8 mouse cellular contexts compared by ENCODE assay signal in genomic region chr9:42263709-42264111, GRCm38 (mm10). TPM values are rescaled to one million over a fixed set of nuclear protein-coding genes. Genes with fewer than 3 reads are reported as not detected.
A peak's percentile ranks its signal among the peaks of the same experiment; 100 is the strongest.
DNase-seq lines count a peak whose midpoint lies in the region; ATAC-seq and TF ChIP-seq lines count a peak whose summit lies in the region.

No protein-coding gene starts in this region.

- peak overlapping the region; percentile 79 for H3K4me3 ChIP-seq in kidney, embryonic 16.5 days (ENCODE audit: low read length)
- H3K4me3 ChIP-seq in G1E (ENCODE audit: low read depth, low read length) = peak overlapping the region; percentile 86
- H3K4me3 ChIP-seq in hindbrain, embryonic 12.5 days = peak overlapping the region; percentile 89
- H3K4me3 ChIP-seq in liver, embryonic 15.5 days (replicated peaks) = peak overlapping the region; percentile 68
- peak overlapping the region; percentile 88 for H3K4me3 ChIP-seq in small intestine, adult 2 months (ENCODE audit: low read depth, low read length)

- peaks cover 11% of the 10 kb centered on the region for H3K4me1 ChIP-seq in kidney, embryonic 16.5 days (ENCODE audit: insufficient read depth, low read length)
- peaks cover 32% of the 10 kb centered on the region for H3K4me1 ChIP-seq in G1E (ENCODE audit: insufficient read depth, low read depth, low read length)
- H3K4me1 ChIP-seq in hindbrain, embryonic 12.5 days = peaks cover 23% of the 10 kb centered on the region
- H3K4me1 ChIP-seq in liver, embryonic 15.5 days (replicated peaks) = peaks cover 34% of the 10 kb centered on the region
- H3K4me1 ChIP-seq in small intestine, adult 2 months (ENCODE audit: control insufficient read depth, insufficient read depth, insufficient read length, low read length) = peaks cover 10% of the 10 kb centered on the region; the same call in 1 of the 2 replicates

- peak overlapping the region; percentile 33; the same call in 1 of the 2 replicates for H3K27ac ChIP-seq in kidney, embryonic 16.5 days (ENCODE audit: low read length)
- H3K27ac ChIP-seq in hindbrain, embryonic 12.5 days = peak overlapping the region; percentile 91
- H3K27ac ChIP-seq in liver, embryonic 15.5 days (replicated peaks) = peak overlapping the region; percentile 66
- H3K27ac ChIP-seq in small intestine, adult 2 months (ENCODE audit: insufficient read depth, low read depth, low read length) = peak overlapping the region; percentile 57

- DNase-seq in kidney, adult 18-20 months = no peak
- peak; percentile 4 for DNase-seq in G1E (ENCODE audit: low spot score)
- DNase-seq in adrenal gland, postnatal 36 days = no peak

- no peaks in the 10 kb centered on the region for H3K9me3 ChIP-seq in kidney, embryonic 16.5 days (ENCODE audit: low read length)
- no peaks in the 10 kb centered on the region for H3K9me3 ChIP-seq in G1E (replicated peaks)
- H3K9me3 ChIP-seq in hindbrain, embryonic 12.5 days (replicated peaks) = no peaks in the 10 kb centered on the region
- H3K9me3 ChIP-seq in liver, embryonic 15.5 days (replicated peaks) = no peaks in the 10 kb centered on the region

- H3K27me3 ChIP-seq in kidney, embryonic 16.5 days (ENCODE audit: insufficient read depth, low read length) = no peaks in the 10 kb centered on the region
- H3K27me3 ChIP-seq in G1E (ENCODE audit: insufficient read depth, low read length) = no peaks in the 10 kb centered on the region
- H3K27me3 ChIP-seq in hindbrain, embryonic 12.5 days = no peaks in the 10 kb centered on the region
- H3K27me3 ChIP-seq in liver, embryonic 15.5 days = no peaks in the 10 kb centered on the region
- H3K27me3 ChIP-seq in small intestine, adult 2 months (ENCODE audit: control insufficient read depth, insufficient read depth, low read length) = no peaks in the 10 kb centered on the region

- peak overlapping the region; percentile 81 for H3K9ac ChIP-seq in kidney, embryonic 16.5 days (replicated peaks; ENCODE audit: low read length)
- H3K9ac ChIP-seq in hindbrain, embryonic 12.5 days = peak overlapping the region; percentile 92
- H3K9ac ChIP-seq in liver, embryonic 15.5 days = peak overlapping the region; percentile 67

- no peak for TF ChIP-seq POLR2A in small intestine, adult 2 months (IDR thresholded peaks at IDR 0.05; ENCODE audit: low read depth, low read length)

- H3K36me3 ChIP-seq in kidney, embryonic 16.5 days (ENCODE audit: insufficient read depth, low read length) = peaks cover 3% of the 10 kb centered on the region
- peaks cover 41% of the 10 kb centered on the region for H3K36me3 ChIP-seq in G1E (replicated peaks)
- peaks cover 13% of the 10 kb centered on the region for H3K36me3 ChIP-seq in hindbrain, embryonic 12.5 days
- H3K36me3 ChIP-seq in liver, embryonic 15.5 days (replicated peaks) = peaks cover 10% of the 10 kb centered on the region; the same call in 1 of the 2 replicates
- peaks cover 9% of the 10 kb centered on the region for H3K36me3 ChIP-seq in small intestine, adult 2 months (ENCODE audit: control insufficient read depth, insufficient read depth, low read length)

- WGBS in kidney, embryonic 16.5 days = under 1% methylated on average over 18 of the region's 18 CpGs
- WGBS in hindbrain, embryonic 12.5 days = 0% methylated on average over 18 of the region's 18 CpGs
- under 1% methylated on average over 18 of the region's 18 CpGs for WGBS in liver, embryonic 15.5 days (ENCODE audit: insufficient replicate concordance)
- under 1% methylated on average over 18 of the region's 18 CpGs for WGBS in small intestine, adult 2 months

- H3K4me2 ChIP-seq in kidney, embryonic 16.5 days (replicated peaks; ENCODE audit: low read depth, low read length) = peak overlapping the region; percentile 86
- H3K4me2 ChIP-seq in hindbrain, embryonic 12.5 days (replicated peaks) = peak overlapping the region; percentile 72
- peak overlapping the region; percentile 85 for H3K4me2 ChIP-seq in liver, embryonic 15.5 days

- peak; percentile 70 for ATAC-seq in kidney, embryonic 16.5 days (ENCODE audit: low FRiP score, low TSS enrichment)
- ATAC-seq in G1E (ENCODE audit: extremely low read depth, insufficient number of reproducible peaks, low FRiP score, poor library complexity, severe bottlenecking) = no peak
- ATAC-seq in common myeloid progenitor, adult 5-6 weeks (replicated peaks; ENCODE audit: low read depth, poor library complexity, severe bottlenecking) = peak; percentile 8; the same call in 1 of the 2 replicates
- ATAC-seq in hindbrain, embryonic 12.5 days (ENCODE audit: low FRiP score) = peak; percentile 66; the same call in 1 of the 2 replicates
- peak; percentile 23 for ATAC-seq in liver, embryonic 15.5 days (ENCODE audit: insufficient read depth)

- no peak for TF ChIP-seq CTCF in G1E (IDR thresholded peaks at IDR 0.05; ENCODE audit: low read depth, low read length)
- no peak for TF ChIP-seq CTCF in small intestine, adult 2 months (IDR thresholded peaks at IDR 0.05; ENCODE audit: extremely low read depth, insufficient read length, insufficient replicate concordance, low read depth, low read length)

RNA-seq across cellular contexts. Expression of gene Sc5d, which starts 0.3 kb away (rescaled TPM):
- polyA plus RNA-seq in kidney, embryonic 16.5 days (2015; fragmentation: Nextera tagmentation; extraction: Ambion mirVana) = 33.8 and 36.6 TPM in 2 replicates
- total RNA-seq in G1E (2014; fragmentation: Nextera tagmentation) (64.7 and 72.7 TPM in 2 replicates), G1E (2017) (97.9 and 113 TPM in 2 replicates)
- polyA plus RNA-seq in G1E (2012) = 2.5 and 5.1 TPM in 2 replicates
- 14.8 and 17.2 TPM in 2 replicates for total RNA-seq in common myeloid progenitor, adult 5-6 weeks (2017)
- 67.4 and 71.9 TPM in 2 replicates for polyA plus RNA-seq in hindbrain, embryonic 12.5 days (2016; fragmentation: Nextera tagmentation; extraction: Ambion mirVana)
- polyA plus RNA-seq in liver, embryonic 15.5 days (2015; fragmentation: Nextera tagmentation; extraction: Ambion mirVana) = 79.8 and 83.8 TPM in 2 replicates
- polyA plus RNA-seq in small intestine, adult 2 months (2012; rRNA removed) = 35.5 and 90.5 TPM in 2 replicates
- 10 to 100 TPM; 87.7 to 94.2 TPM for total RNA-seq in adrenal gland, postnatal 36 days (2021)

Comparison
In these comparisons a context has a peak if more than half of its experiments do, and no peak if none do; other contexts are left out.
1. H3K27ac ChIP-seq: peak in every context shown above with its lines; median percentile 91 in hindbrain, embryonic 12.5 days; 66 in liver, embryonic 15.5 days; 57 in small intestine, adult 2 months; 33 in kidney, embryonic 16.5 days.